Mouse (Mus musculus) right cerebral cortex, postnatal 36 days (tissue): ENCODE data around the gene Defb13.
A peak's percentile ranks its signal among the peaks of the same experiment; 100 is the strongest.
"Not testable (repeated sequence)": the region's sequence is repeated elsewhere in the genome, so short reads cannot be mapped to it uniquely, and the experiment has no call there.

ENCODE experiments used
- DNase-seq, 2 experiments: peaks; one replicate each; pipeline ENCODE4 v3.0.0; 2022; ENCODE audit warnings: low spot score in 2 of 2, mixed read lengths in 1 of 2

Defb13 gene

DNA sequence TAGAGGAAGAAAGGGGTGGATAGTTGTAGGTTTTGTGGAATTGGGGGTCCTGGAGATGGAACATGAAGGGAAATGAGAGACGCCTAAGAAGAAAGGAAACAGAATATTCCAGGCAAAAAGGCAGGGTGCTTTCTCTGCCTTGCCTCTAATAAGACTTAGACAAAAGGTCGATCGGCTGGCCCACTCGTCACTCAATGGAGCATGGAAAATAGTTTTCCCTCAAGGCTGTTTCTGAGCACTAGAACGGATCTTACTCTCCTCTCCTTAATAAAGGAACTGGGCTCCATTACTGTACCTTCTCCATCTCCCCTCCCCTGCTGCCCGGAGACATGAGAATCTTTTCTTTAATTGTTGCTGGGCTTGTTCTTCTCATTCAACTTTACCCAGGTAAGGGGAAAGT, at the start of gene Defb13:
Gene Defb13, plus strand, starts transcription at position 301 of the 400 bp plus-strand sequence.
- DNase-seq: no peak

DNA sequence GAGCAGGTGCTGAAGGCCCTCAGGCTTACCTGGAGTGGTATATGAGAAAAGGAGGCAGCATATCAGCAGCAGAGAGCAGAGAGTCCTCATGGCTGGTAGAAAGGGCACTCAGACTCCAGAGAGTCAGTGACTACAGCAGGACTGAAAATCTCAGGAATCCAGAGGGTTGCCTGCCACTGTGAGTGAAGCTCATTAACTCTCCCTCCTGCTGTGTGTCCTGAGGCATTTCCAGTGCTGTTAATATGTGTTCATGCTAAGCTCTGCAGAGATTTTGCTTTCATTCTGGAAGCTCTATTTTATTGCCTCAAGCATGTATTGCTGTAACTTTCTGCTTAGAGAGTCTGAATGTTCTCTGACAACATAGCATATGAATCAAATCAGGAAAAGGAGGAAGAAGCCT, 40.3 kb upstream of the Defb13 start, which contains the start of gene Defb11:
Gene Defb11, minus strand, starts transcription at position 123 of the 400 bp plus-strand sequence.
- DNase-seq: not testable (repeated sequence)

DNA sequence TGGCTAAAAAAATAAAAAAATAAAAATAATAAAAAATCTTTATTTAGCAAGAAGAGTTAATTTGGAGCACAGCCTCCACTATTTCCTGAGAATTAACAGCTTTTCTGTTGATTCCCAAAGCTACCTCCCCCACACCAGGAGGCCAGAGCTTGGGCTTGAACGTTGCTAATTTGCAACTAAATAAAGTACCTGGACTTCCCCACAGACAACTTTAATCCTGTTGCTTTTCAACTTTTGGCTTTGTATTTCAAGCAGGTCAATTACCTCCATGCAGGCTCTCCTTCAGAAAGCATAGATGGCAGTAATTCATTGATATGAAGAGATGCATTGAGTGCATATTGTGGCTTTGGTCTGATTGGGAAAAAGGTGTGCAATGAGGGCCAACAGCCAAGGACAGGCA, 34.6 kb upstream of the Defb13 start:
- no peak for DNase-seq

DNA sequence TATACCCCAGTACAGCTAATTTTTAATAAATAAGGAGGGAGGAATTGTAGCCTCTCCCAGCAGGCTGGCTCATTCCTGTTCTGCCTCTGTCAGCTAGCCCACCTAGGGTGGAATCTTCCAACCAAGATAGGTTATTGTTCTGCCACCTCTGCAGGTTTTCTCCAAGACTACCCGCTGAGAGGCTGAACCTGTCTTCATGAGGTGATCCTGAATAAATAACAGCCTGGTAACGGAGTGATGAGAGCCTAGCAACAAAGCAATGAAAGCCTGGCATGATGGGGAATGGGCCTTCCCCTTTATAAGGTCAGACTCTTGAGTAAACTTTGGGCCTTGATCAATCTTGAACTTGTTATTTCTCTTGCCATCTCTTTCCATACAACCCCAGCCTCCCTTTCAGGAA, 34.0 kb upstream of the Defb13 start:
- DNase-seq: no peak

DNA sequence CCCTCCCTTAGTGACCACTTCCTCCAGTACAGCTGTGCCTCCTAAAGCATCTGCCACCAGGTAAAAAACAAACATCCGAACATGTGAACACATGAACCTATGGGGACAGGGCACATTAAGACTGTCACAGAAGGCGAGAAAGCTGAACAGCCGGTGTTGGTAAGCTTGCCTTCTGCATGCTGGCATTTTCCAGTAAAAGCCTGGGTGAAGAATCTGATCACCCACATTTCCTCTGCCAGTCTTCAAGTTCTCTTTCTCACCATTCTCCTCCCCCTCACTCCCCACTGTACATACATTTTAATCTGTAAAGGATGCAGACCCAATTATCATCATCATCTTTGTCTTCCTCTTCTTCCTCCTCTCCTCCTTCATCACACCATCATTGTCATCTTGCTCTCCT, 30.9 kb upstream of the Defb13 start:
- DNase-seq: peak in 1 of 2 experiments; percentile 2

DNA sequence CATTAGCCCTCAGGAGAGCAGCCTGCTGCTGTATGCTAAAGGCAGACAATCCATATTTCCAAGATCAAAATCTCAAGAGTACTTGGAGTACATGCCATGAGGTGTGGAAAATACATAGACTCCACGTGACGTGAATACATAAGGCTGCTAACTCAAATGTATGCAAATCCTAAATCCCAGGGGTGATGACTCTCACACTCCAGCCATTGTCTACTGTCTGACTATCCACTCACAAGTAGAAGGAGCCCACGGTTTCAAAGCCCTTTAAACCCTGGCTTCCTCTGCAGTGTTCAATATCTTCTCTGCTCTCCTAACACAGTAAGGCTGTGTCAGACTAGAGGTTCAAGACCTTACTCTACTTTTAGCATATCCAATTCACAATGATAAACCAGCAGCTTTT, 15.8 kb upstream of the Defb13 start:
- DNase-seq: not testable (repeated sequence)

DNA sequence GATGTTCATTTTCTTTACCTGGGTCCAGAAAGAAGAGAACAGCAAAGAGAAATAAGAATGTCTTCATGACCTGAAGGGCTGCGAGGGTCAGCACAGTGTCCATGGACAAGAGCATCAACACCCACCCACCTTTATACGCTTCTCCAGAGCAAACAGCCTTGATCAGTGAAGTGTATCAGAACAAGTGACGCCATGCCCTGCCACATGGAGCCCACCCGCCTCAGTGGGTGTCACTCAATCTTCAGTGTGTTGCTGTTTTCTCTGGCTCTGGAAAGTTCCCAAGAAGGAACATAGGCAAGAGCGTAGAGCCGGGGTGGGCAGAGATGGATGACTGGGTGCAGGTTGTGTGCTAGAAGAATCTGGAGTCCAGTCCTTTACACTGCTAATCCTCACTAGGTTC, 14.0 kb upstream of the Defb13 start, which contains the start of gene Defb15:
Gene Defb15, minus strand, starts transcription at position 101 of the 400 bp plus-strand sequence.
- DNase-seq: no peak

DNA sequence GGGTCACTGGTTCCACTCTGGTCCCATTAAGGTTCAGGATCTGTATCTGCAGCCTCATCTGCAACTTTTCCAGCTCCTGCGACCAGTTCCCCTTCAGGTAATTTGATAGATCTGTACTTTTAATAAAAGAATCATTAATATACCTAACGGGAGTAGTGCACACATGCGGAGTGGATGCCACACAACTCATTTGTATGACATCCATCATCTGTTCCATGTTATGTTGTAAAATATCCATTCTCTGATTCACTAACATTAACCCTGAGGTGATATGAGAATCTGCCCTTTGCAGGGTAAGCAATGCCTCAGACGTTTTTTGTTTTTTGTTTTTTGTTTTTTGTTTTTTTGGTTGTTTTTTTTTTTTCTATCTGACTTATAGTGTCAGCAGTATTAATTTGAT, 8.5 kb upstream of the Defb13 start, which contains the start of gene Defb35:
Gene Defb35, plus strand, starts transcription at position 301 of the 400 bp plus-strand sequence.
- not testable (repeated sequence) for DNase-seq

DNA sequence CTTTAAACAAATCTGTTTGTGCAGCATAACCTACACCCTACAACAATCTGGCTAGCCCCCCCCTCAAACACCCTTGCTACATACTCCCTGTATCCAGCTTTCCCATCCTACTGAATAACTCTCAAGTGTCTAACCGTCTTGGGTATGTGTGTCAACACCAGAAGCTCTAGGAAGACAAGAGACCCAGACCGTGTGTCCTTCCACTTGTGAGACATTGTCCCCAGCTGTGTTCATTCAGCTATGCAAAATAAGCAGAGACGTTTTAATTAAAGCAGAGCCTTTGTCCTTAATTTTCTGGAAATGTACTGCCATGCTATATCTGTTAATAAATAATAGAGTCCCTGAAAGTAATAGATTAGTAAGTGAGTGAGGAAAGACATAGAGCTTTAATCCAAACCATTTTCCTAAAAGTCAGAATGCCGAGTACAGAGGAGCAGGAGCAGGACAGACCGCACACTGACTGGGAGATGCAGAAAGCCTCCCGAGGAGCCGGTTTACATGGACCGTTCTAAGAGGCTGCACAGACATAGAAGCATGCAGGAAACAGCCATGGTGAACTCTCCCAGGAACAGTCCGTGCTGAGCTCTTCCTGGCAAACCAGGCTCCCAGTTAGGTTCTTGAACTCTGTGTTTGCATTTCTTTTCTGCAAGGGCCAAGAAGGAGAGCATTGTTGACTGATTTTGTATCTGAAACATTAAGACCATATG, 902 bp downstream of the Defb13 start:
- no peak for DNase-seq

DNA sequence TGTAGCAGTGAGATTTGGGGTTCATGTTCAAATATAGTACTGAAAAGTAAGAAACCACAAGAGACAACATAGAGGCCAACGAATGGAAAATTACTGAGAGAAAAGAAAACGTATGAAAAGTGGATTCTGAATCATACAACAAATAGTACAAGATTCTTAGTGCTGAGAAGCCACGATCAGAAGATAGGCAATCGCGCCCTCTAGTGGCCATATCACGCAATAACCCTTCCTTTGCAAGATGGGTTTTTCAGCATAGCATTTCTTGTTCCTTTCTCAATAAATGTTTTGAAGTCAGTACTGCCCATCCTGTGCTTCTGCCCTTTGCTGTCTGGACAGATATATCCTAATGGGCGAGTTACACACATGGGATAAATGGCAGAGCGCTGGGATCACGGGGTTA, 8.8 kb downstream of the Defb13 start:
- peak in 1 of 2 experiments; percentile 19 for DNase-seq

DNA sequence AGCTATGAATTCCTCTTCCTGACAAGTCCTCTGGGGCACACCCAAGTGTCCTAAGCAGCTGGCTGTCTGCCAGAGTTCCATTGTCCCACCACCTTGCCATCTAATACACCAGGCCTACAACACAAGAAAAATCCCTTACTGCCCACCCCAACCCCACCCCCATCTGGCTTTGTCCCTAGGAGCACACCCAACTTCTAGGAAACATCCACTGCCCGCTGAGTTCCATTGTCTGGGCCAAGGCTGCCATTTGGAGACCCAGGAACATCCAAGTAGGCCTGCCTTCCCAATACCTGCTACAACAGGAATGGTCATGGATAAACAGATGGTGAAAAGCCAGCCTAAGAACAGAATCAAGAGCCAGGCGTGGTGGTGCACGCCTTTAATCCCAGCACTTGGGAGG, 9.8 kb downstream of the Defb13 start:
- no peak for DNase-seq

DNA sequence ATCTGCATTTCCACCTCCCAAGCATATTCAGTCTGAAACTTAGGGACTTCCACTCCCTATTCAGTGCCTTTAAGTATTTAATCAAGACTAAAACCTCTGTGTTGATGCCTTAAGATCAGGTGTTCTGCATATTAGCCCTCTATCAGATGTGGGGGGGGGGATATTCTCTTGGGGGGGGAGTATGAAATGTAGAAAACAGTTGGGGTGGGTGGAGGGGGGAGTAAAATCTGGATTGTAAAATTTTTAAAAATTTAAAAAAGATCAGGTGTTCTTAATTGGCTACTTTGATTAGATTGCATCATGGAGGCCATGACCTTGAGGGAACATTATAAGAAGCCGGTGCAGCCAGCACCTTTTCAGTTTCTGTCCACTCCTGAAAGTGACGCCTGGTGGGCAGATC, 11.9 kb downstream of the Defb13 start, which contains the start of gene Fam90a1a:
Gene Fam90a1a, plus strand, starts transcription at position 301 of the 400 bp plus-strand sequence.
- no peak for DNase-seq

DNA sequence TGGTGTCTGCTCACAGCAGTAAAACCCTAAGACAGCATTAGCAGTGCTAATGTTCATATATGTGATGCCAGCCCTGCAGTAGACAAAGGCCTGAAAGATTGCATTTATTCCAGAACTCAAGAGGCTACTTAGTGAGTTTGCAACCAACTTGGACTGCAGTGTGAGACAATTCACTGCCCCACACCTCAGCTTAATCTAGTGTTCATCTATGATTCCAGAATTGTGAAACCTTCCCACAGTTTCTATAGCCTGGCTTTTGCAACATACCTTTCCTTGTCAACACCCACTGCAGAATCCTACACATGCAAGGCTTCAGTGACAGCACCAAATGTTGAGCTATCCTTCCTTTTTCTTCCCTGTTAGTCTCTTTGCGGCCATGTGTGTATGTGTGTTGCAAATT, 20.1 kb downstream of the Defb13 start:
- no peak for DNase-seq

DNA sequence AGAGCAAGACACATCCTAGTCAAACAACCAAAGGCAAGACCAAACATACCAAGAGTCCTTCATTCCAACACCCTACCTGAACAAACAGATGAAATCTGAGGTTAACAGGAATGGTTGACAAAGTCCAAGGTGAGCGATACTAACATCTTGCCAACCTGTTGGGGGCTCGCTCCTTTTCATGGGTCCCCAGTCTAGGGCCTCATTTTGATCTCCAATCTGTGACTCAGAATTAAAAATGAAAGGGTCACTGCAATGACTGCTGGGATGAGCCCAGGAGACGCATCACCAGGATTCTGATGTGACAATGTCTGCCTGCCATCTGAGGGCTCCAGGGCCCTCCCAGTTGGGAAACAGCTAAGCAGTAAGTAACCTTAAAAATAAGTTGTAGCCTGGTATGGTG, 22.9 kb downstream of the Defb13 start, which contains the start of gene Ccdc70:
Gene Ccdc70, plus strand, starts transcription at position 301 of the 400 bp plus-strand sequence.
- no peak for DNase-seq

DNA sequence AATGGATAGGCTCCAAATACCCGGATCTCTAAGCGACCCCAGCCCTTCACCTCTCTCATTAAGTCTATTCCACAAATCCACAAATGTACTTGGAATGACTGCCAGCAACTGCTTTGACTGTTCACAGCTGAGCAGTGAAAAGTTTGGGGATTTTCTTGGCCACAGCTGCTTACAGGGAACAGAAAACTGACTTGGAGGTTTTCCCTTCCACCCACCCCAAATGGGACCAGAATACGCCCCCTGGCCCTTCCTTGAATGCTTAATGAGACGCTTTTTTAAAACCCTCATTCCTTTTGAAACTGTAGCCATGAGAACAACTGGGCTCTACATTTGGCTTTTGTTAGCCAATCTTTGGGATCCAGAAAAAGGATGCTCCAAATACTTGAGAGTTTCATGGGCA, 31.6 kb downstream of the Defb13 start:
- DNase-seq: peak in 1 of 2 experiments; percentile 10

DNA sequence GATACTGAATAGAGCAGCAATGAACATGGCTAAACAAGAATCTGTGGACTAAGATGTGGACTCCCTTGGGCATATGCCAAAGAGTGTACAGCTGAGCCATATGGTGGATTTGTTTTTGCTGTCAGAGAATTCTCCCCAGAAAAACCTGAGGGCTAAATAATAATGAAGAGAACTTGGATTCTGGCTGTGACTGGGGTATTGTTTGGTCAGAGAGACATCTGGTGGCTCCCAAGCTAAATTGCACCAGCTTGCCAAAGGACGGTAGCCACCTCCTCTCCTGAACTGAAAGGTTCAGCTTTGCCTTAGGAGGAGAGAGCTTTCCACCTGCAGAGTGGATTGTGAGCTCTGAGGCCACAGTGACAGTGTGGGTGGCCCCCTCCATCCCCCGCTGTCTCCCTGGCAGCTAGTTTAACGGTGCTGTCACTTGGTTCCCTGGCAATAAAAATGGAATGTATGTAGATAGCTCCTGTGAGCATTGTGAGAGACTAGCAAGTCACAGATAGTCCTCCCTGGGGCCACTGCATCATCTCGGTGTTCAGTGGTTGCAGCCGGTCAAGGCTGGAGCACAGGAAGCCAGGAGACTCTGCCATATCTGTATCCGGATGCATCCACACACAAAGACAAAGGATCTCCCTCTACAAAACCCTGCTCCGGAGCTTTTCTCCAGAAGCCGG, 35.2 kb downstream of the Defb13 start:
- peak; percentile 24 to 28 for DNase-seq

DNA sequence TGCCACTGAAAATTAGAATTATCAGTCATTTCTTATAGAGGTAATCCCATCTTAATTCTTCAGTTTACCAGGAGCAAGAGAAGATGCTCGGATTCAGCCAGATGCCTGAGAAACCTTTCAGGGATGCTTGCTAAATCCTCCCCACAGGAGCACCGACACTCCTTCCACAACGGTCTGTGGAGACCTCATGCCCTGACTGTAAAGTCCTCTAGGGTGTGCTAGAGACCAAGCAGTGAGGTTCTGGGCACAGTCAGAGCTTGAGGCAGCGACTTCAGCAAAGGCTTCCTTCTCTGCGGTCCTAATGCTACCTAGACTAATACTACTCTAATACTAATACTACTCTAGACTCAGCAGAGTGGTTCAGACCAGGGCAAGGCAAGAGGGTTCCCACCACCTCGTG, 45.6 kb downstream of the Defb13 start:
- peak; percentile 26 to 37 for DNase-seq

DNA sequence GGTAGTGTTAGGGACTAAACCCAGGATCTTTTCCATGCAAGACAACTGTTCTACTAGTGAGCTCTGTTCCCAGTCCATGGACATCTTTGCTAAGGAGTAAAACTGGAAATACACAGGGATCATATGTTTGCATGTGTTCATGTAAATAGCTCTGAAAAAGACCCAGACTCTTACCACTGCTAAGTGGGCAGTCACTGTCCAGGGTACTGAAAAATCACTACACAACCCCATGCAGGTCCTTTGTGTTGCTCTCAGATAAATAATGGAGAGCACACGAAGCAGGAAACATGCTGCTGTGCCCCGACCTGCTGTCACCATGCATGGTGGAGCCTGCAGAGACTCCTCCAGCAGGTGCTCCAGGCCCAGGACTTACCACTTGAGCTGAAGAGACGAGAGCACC, 48.6 kb downstream of the Defb13 start:
- DNase-seq: no peak
